Mouse (Mus musculus) stomach, postnatal 0 days (tissue): ENCODE measurements around the gene Pbx4.

ENCODE experiments used
- CTCF ChIP-seq: IDR thresholded peaks from 2 replicates; pipeline ENCODE4 v1.5.1; 2016; ENCODE audit warnings: antibody characterized with exemption, low read depth, mild to moderate bottlenecking, moderate library complexity
- EP300 ChIP-seq: optimal IDR thresholded peaks from 2 replicates; pipeline ENCODE3; 2016; ENCODE audit warnings: antibody characterized with exemption

DNA sequence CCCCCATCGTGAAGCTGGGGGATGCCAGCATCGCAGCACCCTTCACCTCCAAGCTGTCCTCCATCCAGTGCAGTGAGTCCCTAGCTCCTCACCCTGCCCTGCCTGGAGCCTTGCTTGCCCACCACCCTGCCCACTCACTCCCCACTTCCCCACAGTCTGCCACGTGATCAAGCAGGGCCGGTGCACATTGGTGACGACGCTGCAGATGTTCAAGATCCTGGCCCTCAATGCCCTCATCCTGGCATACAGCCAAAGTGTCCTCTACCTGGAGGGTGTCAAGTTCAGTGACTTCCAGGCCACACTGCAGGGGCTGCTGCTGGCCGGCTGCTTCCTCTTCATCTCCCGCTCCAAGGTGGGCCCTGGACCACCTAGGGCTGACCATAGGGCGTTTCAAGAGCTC, 26.8 kb upstream of the Pbx4 start:
- TF ChIP-seq CTCF, result no peak
- no peak for TF ChIP-seq EP300
